Mouse (Mus musculus) kidney, postnatal 25 days (tissue): ENCODE results near the gene Raver1.
A peak's percentile ranks its signal among the peaks of the same experiment; 100 is the strongest.
"Not testable (repeated sequence)": the region's sequence is repeated elsewhere in the genome, so short reads cannot be mapped to it uniquely, and the experiment has no call there.

Experiments
- DNase-seq, 2 experiments: peaks; one replicate each; pipeline ENCODE4 v3.0.0; 2021; ENCODE audit warnings: mixed read lengths in 2 of 2

The Raver1 gene

GRCm38 (mm10) chr9:21105760-21106564 is 14.2 kb upstream of the Raver1 start:
- DNase-seq = no peak

- DNase-seq = no peak
Observed at GRCm38 (mm10) chr9:21104814-21105213, 13.0 kb upstream of the Raver1 start.

- peak in 1 of 2 experiments; percentile 63 for DNase-seq
Observed at GRCm38 (mm10) chr9:21102076-21102475, 10.3 kb upstream of the Raver1 start.

- DNase-seq = no peak
Observed at GRCm38 (mm10) chr9:21100447-21101161, 8.8 kb upstream of the Raver1 start.

GRCm38 (mm10) chr9:21097793-21098192 is 6.0 kb upstream of the Raver1 start:
- no peak for DNase-seq

- DNase-seq = no peak
Observed at GRCm38 (mm10) chr9:21095958-21096357, 4.2 kb upstream of the Raver1 start.

GRCm38 (mm10) chr9:21093423-21093822 is 1.6 kb upstream of the Raver1 start:
- no peak for DNase-seq

- DNase-seq = no peak
Observed at GRCm38 (mm10) chr9:21090972-21091706, 669 bp downstream of the Raver1 start.

GRCm38 (mm10) chr9:21090537-21090936 is 1.3 kb downstream of the Raver1 start:
- no peak for DNase-seq

- no peak for DNase-seq
Observed at GRCm38 (mm10) chr9:21083324-21083723, 8.5 kb downstream of the Raver1 start.

GRCm38 (mm10) chr9:21081127-21081526 is 10.7 kb downstream of the Raver1 start:
- peak in 1 of 2 experiments; percentile 47 for DNase-seq

GRCm38 (mm10) chr9:21075625-21076024 is 16.2 kb downstream of the Raver1 start:
- no peak for DNase-seq

- no peak for DNase-seq
Observed at GRCm38 (mm10) chr9:21074173-21074572, 17.6 kb downstream of the Raver1 start.

GRCm38 (mm10) chr9:21073044-21073840 is 18.6 kb downstream of the Raver1 start, which contains the start of the genes Gm49373 and Fdx1l:
TSS of gene Gm49373 (minus strand) at chr9:21073096.
TSS of gene Fdx1l (minus strand) at chr9:21073614.
- peak; percentile 95 to 96 for DNase-seq

- DNase-seq = no peak
Observed at GRCm38 (mm10) chr9:21072641-21073040, 19.2 kb downstream of the Raver1 start.

GRCm38 (mm10) chr9:21067006-21067684 is 24.7 kb downstream of the Raver1 start, which contains the start of gene Zglp1:
TSS of gene Zglp1 (minus strand) at chr9:21067093.
- DNase-seq = no peak

- no peak for DNase-seq
Observed at GRCm38 (mm10) chr9:21062928-21063327, 28.9 kb downstream of the Raver1 start.

GRCm38 (mm10) chr9:21051578-21051977 is 40.2 kb downstream of the Raver1 start:
- DNase-seq = no peak

- DNase-seq = no peak
Observed at GRCm38 (mm10) chr9:21045235-21045634, 46.6 kb downstream of the Raver1 start.

GRCm38 (mm10) chr9:21044785-21045184 is 47.0 kb downstream of the Raver1 start:
- not testable (repeated sequence) for DNase-seq

- no peak for DNase-seq
Observed at GRCm38 (mm10) chr9:21043563-21043962, 48.2 kb downstream of the Raver1 start.

- no peak for DNase-seq
Observed at GRCm38 (mm10) chr9:21041308-21041707, 50.5 kb downstream of the Raver1 start.
